Mouse (Mus musculus): Measurements from ENCODE around the gene Lypd3.

GRCm38 (mm10) chr7:24591735-24592134 is 44.6 kb upstream of the Lypd3 start:
- TF ChIP-seq POLR2A (IDR thresholded peaks at IDR 0.05; ENCODE audit: low read depth, low read length) (no peak), CTCF (IDR thresholded peaks at IDR 0.05; ENCODE audit: extremely low read depth, insufficient read depth, insufficient read length, insufficient replicate concordance) (no peak)

Data from spleen, adult 2 months (tissue).